Mouse (Mus musculus): Measurements from ENCODE around the gene Nt5c. TPM values are rescaled to one million over a fixed set of nuclear protein-coding genes. Genes with fewer than 3 reads are reported as not detected.

The Nt5c gene
- polyA plus RNA-seq, 1 experiment from 2014 or later = 67.4 TPM

DNA sequence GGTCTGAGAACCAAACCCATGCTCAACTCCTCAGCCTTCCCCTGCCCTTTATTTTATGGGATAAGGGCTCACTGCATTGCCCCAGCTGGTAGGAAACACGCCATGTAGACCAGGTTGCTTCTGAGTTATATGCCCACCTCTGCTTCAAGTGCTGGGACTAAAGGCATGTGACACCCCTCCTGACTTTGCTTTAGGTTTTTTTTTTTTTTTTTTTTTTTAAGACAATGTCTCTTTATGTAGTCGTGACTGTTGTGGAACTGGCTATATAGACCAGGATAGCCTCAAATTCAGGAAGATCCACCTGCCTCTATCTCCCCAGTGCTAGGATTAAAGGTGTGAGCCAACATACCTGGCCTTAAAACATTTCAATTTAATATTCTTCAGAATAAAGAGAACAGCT, 31.0 kb upstream of the Nt5c start:
- H3K4me3 ChIP-seq (ENCODE audit: low read depth, low read length) = no peak overlapping the region
- WGBS = 84% methylated on average over 2 of the region's 2 CpGs
- H3K9ac ChIP-seq (replicated peaks; ENCODE audit: low read length) = no peak overlapping the region
- no peaks in the 10 kb centered on the region for H3K9me3 ChIP-seq (replicated peaks; ENCODE audit: control insufficient read depth, low read length)
- no peaks in the 10 kb centered on the region for H3K4me1 ChIP-seq (ENCODE audit: control insufficient read depth, insufficient read depth, low read length)
- no peak overlapping the region for H3K27ac ChIP-seq (replicated peaks; ENCODE audit: low read depth, low read length)
- H3K36me3 ChIP-seq (replicated peaks; ENCODE audit: control insufficient read depth, insufficient read depth, low read depth, low read length) = peaks cover 3% of the 10 kb centered on the region
- ATAC-seq (replicated peaks; ENCODE audit: insufficient number of reproducible peaks, low FRiP score, low TSS enrichment, low read depth) = no peak
- no peak for DNase-seq (ENCODE audit: low spot score)
- no peak overlapping the region for H3K4me2 ChIP-seq (ENCODE audit: low read depth, low read length)
- no peaks in the 10 kb centered on the region for H3K27me3 ChIP-seq (ENCODE audit: control insufficient read depth, insufficient read depth, low read length)

DNA sequence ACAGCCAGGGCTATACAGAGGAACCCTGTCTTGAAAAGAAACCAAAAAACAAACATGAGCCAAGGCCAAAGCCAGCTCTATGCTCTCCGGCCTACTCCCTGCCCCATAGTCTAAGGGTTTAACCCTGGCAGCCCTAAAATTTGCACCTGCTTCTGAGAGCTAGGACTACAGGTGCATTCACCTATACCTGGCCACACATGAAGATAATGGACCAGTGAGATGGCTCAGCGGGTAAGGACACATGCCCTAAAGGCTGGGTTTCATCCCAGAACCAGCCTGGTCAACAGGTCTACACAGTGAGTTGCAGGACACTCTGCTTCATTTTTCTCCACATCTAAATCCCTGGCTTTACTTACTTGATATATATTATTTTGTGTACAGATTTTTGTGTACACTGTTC, 30.6 kb upstream of the Nt5c start:
- no peak overlapping the region for H3K4me2 ChIP-seq (ENCODE audit: low read depth, low read length)
- 90% methylated on average over 2 of the region's 2 CpGs for whole genome bisulfite sequencing
- H3K36me3 ChIP-seq (replicated peaks; ENCODE audit: control insufficient read depth, insufficient read depth, low read depth, low read length) = peaks cover 3% of the 10 kb centered on the region
- no peak for DNase-seq (ENCODE audit: low spot score)
- H3K4me3 ChIP-seq (ENCODE audit: low read depth, low read length) = no peak overlapping the region
- no peak overlapping the region for H3K27ac ChIP-seq (replicated peaks; ENCODE audit: low read depth, low read length)
- H3K27me3 ChIP-seq (ENCODE audit: control insufficient read depth, insufficient read depth, low read length) = no peaks in the 10 kb centered on the region
- no peaks in the 10 kb centered on the region for H3K4me1 ChIP-seq (ENCODE audit: control insufficient read depth, insufficient read depth, low read length)
- H3K9me3 ChIP-seq (replicated peaks; ENCODE audit: control insufficient read depth, low read length) = no peaks in the 10 kb centered on the region
- H3K9ac ChIP-seq (replicated peaks; ENCODE audit: low read length) = no peak overlapping the region
- ATAC-seq (replicated peaks; ENCODE audit: insufficient number of reproducible peaks, low FRiP score, low TSS enrichment, low read depth) = no peak

- no peak for DNase-seq (ENCODE audit: low spot score)
- H3K4me1 ChIP-seq (ENCODE audit: control insufficient read depth, insufficient read depth, low read length) = no peaks in the 10 kb centered on the region
- no peak overlapping the region for H3K4me2 ChIP-seq (ENCODE audit: low read depth, low read length)
- H3K9ac ChIP-seq (replicated peaks; ENCODE audit: low read length) = no peak overlapping the region
- no peak for ATAC-seq (replicated peaks; ENCODE audit: insufficient number of reproducible peaks, low FRiP score, low TSS enrichment, low read depth)
- no peaks in the 10 kb centered on the region for H3K9me3 ChIP-seq (replicated peaks; ENCODE audit: control insufficient read depth, low read length)
- H3K27me3 ChIP-seq (ENCODE audit: control insufficient read depth, insufficient read depth, low read length) = no peaks in the 10 kb centered on the region
- no peak overlapping the region for H3K27ac ChIP-seq (replicated peaks; ENCODE audit: low read depth, low read length)
- H3K4me3 ChIP-seq (ENCODE audit: low read depth, low read length) = no peak overlapping the region
- 86% methylated on average over 4 of the region's 4 CpGs for WGBS
- peaks cover 2% of the 10 kb centered on the region for H3K36me3 ChIP-seq (replicated peaks; ENCODE audit: control insufficient read depth, insufficient read depth, low read depth, low read length)
Measured at GRCm38 (mm10) chr11:115521080-115521479, 29.4 kb upstream of the Nt5c start.

- ATAC-seq (replicated peaks; ENCODE audit: insufficient number of reproducible peaks, low FRiP score, low TSS enrichment, low read depth) = no peak
Measured at GRCm38 (mm10) chr11:115520218-115520617, 28.6 kb upstream of the Nt5c start.

GRCm38 (mm10) chr11:115519581-115519980, 27.9 kb upstream of the Nt5c start:
- no peaks in the 10 kb centered on the region for H3K9me3 ChIP-seq (replicated peaks; ENCODE audit: control insufficient read depth, low read length)
- H3K4me1 ChIP-seq (ENCODE audit: control insufficient read depth, insufficient read depth, low read length) = no peaks in the 10 kb centered on the region
- H3K9ac ChIP-seq (replicated peaks; ENCODE audit: low read length) = no peak overlapping the region
- no peak overlapping the region for H3K4me3 ChIP-seq (ENCODE audit: low read depth, low read length)
- WGBS = 87% methylated on average over 3 of the region's 3 CpGs
- H3K36me3 ChIP-seq (replicated peaks; ENCODE audit: control insufficient read depth, insufficient read depth, low read depth, low read length) = no peaks in the 10 kb centered on the region
- DNase-seq (ENCODE audit: low spot score) (no peak), ATAC-seq (replicated peaks; ENCODE audit: insufficient number of reproducible peaks, low FRiP score, low TSS enrichment, low read depth) (no peak)
- no peak overlapping the region for H3K4me2 ChIP-seq (ENCODE audit: low read depth, low read length)
- H3K27ac ChIP-seq (replicated peaks; ENCODE audit: low read depth, low read length) = no peak overlapping the region
- H3K27me3 ChIP-seq (ENCODE audit: control insufficient read depth, insufficient read depth, low read length) = no peaks in the 10 kb centered on the region

More at GRCm38 (mm10) chr11:115520218-115520617, 28.6 kb upstream of the Nt5c start:
- H3K9ac ChIP-seq (replicated peaks; ENCODE audit: low read length) = no peak overlapping the region
- 80% methylated on average over 2 of the region's 2 CpGs for WGBS
- no peaks in the 10 kb centered on the region for H3K36me3 ChIP-seq (replicated peaks; ENCODE audit: control insufficient read depth, insufficient read depth, low read depth, low read length)
- H3K4me1 ChIP-seq (ENCODE audit: control insufficient read depth, insufficient read depth, low read length) = no peaks in the 10 kb centered on the region
- no peak for DNase-seq (ENCODE audit: low spot score)
- no peak overlapping the region for H3K4me2 ChIP-seq (ENCODE audit: low read depth, low read length)
- H3K4me3 ChIP-seq (ENCODE audit: low read depth, low read length) = no peak overlapping the region
- H3K9me3 ChIP-seq (replicated peaks; ENCODE audit: control insufficient read depth, low read length) = no peaks in the 10 kb centered on the region
- no peak overlapping the region for H3K27ac ChIP-seq (replicated peaks; ENCODE audit: low read depth, low read length)
- H3K27me3 ChIP-seq (ENCODE audit: control insufficient read depth, insufficient read depth, low read length) = no peaks in the 10 kb centered on the region

GRCm38 (mm10) chr11:115518693-115519092, 27.0 kb upstream of the Nt5c start:
- H3K4me1 ChIP-seq (ENCODE audit: control insufficient read depth, insufficient read depth, low read length) = no peaks in the 10 kb centered on the region
- no peak for ATAC-seq (replicated peaks; ENCODE audit: insufficient number of reproducible peaks, low FRiP score, low TSS enrichment, low read depth)

DNA sequence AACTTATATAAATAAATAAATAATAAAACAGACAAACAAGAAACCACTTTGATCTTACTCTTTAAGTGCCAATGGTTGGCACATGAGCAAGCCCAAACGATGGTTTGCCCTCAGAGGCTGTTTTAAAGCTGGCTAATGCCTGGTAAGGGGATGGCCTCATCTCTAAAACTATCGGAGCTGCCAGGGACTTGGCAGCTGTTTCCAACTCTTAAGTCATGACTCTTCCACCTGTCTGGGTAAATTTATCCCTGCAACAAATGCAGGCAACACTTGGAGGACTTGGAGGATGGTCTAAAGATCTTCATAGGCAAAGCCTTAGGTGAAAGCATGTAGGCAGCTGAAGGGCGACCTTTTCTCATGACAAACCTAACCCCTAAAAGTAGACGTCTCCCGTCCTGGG, 25.3 kb upstream of the Nt5c start:
- Histone ChIP-seq H3K4me1 (ENCODE audit: control insufficient read depth, insufficient read depth, low read length) (peaks cover 2% of the 10 kb centered on the region; the same call in 1 of the 2 replicates), H3K36me3 (replicated peaks; ENCODE audit: control insufficient read depth, insufficient read depth, low read depth, low read length) (no peaks in the 10 kb centered on the region), H3K27me3 (ENCODE audit: control insufficient read depth, insufficient read depth, low read length) (no peaks in the 10 kb centered on the region), H3K9me3 (replicated peaks; ENCODE audit: control insufficient read depth, low read length) (no peaks in the 10 kb centered on the region), H3K9ac (replicated peaks; ENCODE audit: low read length) (no peak overlapping the region), H3K4me3 (ENCODE audit: low read depth, low read length) (no peak overlapping the region), H3K4me2 (ENCODE audit: low read depth, low read length) (no peak overlapping the region), H3K27ac (replicated peaks; ENCODE audit: low read depth, low read length) (no peak overlapping the region)
- DNase-seq (ENCODE audit: low spot score) (no peak), ATAC-seq (replicated peaks; ENCODE audit: insufficient number of reproducible peaks, low FRiP score, low TSS enrichment, low read depth) (no peak)
- 84% methylated on average over 5 of the region's 5 CpGs for WGBS

More at GRCm38 (mm10) chr11:115518693-115519092, 27.0 kb upstream of the Nt5c start:
- Histone ChIP-seq H3K4me2 (ENCODE audit: low read depth, low read length) (no peak overlapping the region), H3K9me3 (replicated peaks; ENCODE audit: control insufficient read depth, low read length) (no peaks in the 10 kb centered on the region), H3K36me3 (replicated peaks; ENCODE audit: control insufficient read depth, insufficient read depth, low read depth, low read length) (no peaks in the 10 kb centered on the region), H3K4me3 (ENCODE audit: low read depth, low read length) (no peak overlapping the region), H3K27me3 (ENCODE audit: control insufficient read depth, insufficient read depth, low read length) (no peaks in the 10 kb centered on the region), H3K9ac (replicated peaks; ENCODE audit: low read length) (no peak overlapping the region), H3K27ac (replicated peaks; ENCODE audit: low read depth, low read length) (no peak overlapping the region)
- DNase-seq (ENCODE audit: low spot score) = no peak
- 70% methylated on average over 9 of the region's 9 CpGs for WGBS

- no peaks in the 10 kb centered on the region for H3K9me3 ChIP-seq (replicated peaks; ENCODE audit: control insufficient read depth, low read length)
- no peak overlapping the region for H3K4me3 ChIP-seq (ENCODE audit: low read depth, low read length)
- 72% methylated on average over 6 of the region's 6 CpGs for WGBS
- peaks cover 10% of the 10 kb centered on the region; the same call in 1 of the 2 replicates for H3K4me1 ChIP-seq (ENCODE audit: control insufficient read depth, insufficient read depth, low read length)
- no peak for ATAC-seq (replicated peaks; ENCODE audit: insufficient number of reproducible peaks, low FRiP score, low TSS enrichment, low read depth)
- no peaks in the 10 kb centered on the region for H3K36me3 ChIP-seq (replicated peaks; ENCODE audit: control insufficient read depth, insufficient read depth, low read depth, low read length)
- DNase-seq (ENCODE audit: low spot score) = no peak
- no peak overlapping the region for H3K27ac ChIP-seq (replicated peaks; ENCODE audit: low read depth, low read length)
- no peak overlapping the region for H3K4me2 ChIP-seq (ENCODE audit: low read depth, low read length)
- H3K27me3 ChIP-seq (ENCODE audit: control insufficient read depth, insufficient read depth, low read length) = no peaks in the 10 kb centered on the region
- H3K9ac ChIP-seq (replicated peaks; ENCODE audit: low read length) = peak overlapping the region; percentile 28; the same call in 1 of the 2 replicates
Measured at GRCm38 (mm10) chr11:115515021-115515420, 23.4 kb upstream of the Nt5c start.

All from embryonic facial prominence, embryonic 11.5 days (tissue).